Mouse (Mus musculus): ENCODE results near the gene Slc7a11.

DNA sequence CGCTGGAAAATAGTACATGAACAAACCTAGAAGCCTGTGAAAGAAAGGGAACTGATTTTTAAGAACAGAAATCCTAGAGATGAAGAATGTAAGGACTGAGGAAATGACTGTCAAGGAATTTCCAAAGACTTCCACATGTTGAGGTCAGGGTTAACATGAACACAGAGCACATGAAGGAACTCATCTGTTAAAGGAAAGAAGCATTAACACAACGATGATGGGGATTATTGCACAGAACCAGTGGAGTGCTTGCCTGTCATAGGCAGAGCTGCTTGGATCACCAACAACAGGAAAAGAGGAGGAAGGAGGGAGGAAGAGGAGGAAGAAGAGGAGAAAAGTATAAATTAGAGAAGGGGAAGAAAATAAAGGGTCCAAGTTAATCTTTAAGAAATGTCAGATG lies 223.0 kb downstream of the Slc7a11 start:
- TF ChIP-seq POLR2A (IDR thresholded peaks at IDR 0.05; ENCODE audit: insufficient read depth, low read depth, low read length) (no peak), CTCF (IDR thresholded peaks at IDR 0.05; ENCODE audit: insufficient read depth, low read depth, low read length) (no peak)
